ENCODE assay signal across 11 mouse cellular contexts in the genomic region with DNA sequence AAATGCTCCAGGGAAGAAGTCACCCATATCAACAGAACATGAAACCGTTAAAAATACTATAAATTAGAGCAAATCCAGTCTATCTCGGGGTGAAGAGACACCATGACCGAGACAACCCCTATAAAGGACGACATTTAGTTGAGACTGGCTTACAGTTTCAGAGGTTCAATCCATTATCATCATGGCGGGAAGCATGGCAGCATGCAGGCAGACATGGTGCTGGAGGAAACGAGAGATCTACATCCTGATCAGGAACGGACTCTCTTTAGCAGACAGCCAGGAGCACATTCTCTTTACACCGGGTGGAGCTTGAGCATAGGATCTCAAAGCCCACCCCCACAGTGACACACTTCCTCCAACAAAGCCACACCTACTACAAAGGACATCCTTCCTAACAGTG.
"Had no signal": no experiment of that assay in that cellular context is flagged by ENCODE, and none has a peak within 500 bp of the region (broad histone marks: within the 10 kb centered on the region; RNA-seq: fewer than 3 reads in every experiment).

No protein-coding gene starts in this region.

- H3K27ac ChIP-seq: neural tube, embryonic 15.5 days; stomach, embryonic 15.5 days; stomach, postnatal 0 days had no signal

- H3K4me1 ChIP-seq: neural tube, embryonic 15.5 days; stomach, embryonic 15.5 days had no signal

- H3K9ac ChIP-seq: neural tube, embryonic 15.5 days; stomach, embryonic 15.5 days had no signal

- H3K4me3 ChIP-seq: neural tube, embryonic 15.5 days; stomach, embryonic 15.5 days had no signal

- H3K4me2 ChIP-seq: neural tube, embryonic 15.5 days; stomach, embryonic 15.5 days had no signal

- H3K9me3 ChIP-seq: neural tube, embryonic 15.5 days; stomach, embryonic 15.5 days had no signal

- H3K36me3 ChIP-seq: neural tube, embryonic 15.5 days; stomach, embryonic 15.5 days had no signal

- DNase-seq: retina, postnatal 1 day; right cerebral cortex, adult 18-20 months; right cerebral cortex, postnatal 14 days; right cerebral cortex, postnatal 25 days; right cerebral cortex, postnatal 4 days; thymus, adult 18-20 months; thymus, adult 2 months; thymus, postnatal 25 days had no signal

- H3K27me3 ChIP-seq: neural tube, embryonic 15.5 days; stomach, embryonic 15.5 days had no signal
